Mouse (Mus musculus) thymus, postnatal 14 days (tissue): Measurements from ENCODE around the gene Ankrd6.
A peak's percentile ranks its signal among the peaks of the same experiment; 100 is the strongest.
"Not testable (repeated sequence)": the region's sequence is repeated elsewhere in the genome, so short reads cannot be mapped to it uniquely, and the experiment has no call there.

Experiments used
- DNase-seq: peaks from one replicate; pipeline ENCODE4 v3.0.0; 2021

Gene Ankrd6

DNA sequence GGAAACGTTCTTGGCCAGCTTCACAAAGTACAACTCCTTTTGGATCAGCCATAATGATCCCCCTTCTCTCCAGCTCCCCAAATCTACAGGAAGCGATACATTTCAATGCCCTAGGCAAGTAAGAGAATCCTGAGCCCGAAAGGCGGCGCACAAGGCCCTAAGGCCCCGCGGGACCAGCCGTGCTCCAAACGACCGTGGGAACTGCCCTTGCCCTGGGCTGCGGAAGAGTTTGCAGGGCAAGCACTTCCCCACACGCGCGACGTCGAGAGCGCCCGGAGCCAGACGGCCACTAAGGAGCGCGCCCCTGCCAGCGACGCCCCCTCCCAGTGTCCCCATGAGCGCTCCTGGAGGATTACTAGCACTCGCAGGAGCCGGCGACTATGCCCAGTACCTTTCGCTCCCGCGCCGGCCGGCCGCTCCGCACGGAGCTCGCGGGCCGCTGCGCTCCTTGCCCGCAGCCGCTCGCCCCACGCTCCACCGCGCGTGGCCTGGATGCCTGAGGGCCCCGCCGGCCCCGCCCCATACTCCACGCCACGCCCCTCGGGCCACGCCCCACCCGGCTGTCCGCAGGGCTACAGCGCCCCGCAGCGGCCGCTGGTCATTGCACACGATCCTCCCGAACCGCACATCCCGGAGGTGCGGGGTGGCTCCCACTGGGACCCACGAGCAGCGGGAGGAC, at the start of gene Ankrd6:
Ankrd6 (minus strand) TSS at position 486 of the 679 bp plus-strand sequence.
- DNase-seq: peak; percentile 84

DNA sequence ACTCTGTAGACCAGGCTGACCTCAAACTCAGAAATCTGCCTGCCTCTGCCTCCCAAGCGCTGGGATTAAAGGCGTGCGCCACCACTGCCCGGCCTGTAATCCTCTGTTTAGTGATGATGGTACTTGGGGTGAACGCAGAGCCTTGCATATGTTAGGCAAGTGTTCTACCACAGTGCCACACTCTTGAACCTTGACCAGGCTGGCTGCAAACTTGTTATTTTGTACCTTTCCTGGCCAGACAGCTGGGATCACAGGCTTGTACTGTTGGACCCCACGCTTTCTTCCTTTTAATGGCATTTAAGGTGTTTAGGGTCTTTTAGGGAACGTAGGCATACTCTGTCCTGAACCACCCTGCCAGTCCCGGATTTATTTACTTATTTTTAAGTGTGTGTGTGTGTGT, 48.4 kb upstream of the Ankrd6 start:
- no peak for DNase-seq

DNA sequence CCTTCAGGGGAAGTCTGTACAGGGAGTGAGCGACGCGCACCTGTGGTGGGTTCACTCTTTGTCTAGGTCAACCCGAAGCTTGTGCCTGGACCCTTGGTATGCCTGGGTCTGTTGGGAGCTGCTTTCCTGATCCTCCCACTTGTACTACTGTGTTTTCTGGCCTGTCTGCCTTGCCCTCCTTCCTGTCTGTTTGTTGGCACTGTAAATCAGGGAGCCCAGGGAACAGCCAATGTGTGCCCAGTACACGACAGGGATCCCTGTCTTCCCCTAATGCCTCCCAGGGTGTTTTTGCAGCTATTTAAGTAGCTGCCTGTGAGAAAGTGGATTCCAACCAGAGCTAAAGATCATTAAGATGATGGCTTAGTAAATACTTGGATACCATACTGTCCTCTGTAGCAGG, 46.9 kb upstream of the Ankrd6 start:
- DNase-seq: no peak

DNA sequence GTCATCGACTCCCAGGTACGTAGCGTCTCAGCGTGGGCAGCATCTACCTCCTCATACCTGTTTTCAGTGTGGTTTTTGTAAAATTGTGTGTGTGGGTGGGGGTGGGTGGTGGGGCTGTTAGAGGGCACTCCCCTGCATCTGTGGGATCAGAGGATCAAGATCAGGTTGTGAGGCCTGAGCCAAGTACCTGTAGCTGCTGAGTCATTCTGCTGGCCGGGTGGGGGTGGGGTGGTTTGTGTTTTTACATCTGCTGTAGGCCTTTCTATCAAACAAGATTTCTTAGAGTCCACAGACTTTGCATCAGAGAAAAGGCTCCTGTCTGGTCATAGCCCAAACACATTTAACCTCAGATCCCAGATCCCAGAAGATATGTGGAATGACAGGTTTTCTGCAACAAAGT, 45.4 kb upstream of the Ankrd6 start:
- no peak for DNase-seq

DNA sequence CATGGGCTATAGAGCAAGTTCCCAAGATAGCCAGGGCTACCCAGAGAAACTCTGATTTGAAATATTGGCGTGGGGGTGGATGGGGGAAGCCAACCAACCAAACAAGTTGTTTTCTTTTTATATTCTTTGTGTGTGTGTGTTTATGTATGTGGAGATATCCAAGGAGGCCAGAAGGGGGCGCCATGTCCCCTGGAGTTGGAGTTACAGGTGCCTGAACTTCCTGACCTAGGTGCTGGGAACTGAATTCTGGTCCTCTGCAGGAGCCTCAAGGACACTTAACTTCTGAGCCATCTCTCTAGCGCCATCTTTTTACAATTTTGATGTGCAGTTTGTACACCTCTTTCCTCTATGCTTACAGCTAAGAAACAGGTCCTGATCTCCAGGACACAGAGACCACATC, 43.5 kb upstream of the Ankrd6 start:
- DNase-seq: no peak

DNA sequence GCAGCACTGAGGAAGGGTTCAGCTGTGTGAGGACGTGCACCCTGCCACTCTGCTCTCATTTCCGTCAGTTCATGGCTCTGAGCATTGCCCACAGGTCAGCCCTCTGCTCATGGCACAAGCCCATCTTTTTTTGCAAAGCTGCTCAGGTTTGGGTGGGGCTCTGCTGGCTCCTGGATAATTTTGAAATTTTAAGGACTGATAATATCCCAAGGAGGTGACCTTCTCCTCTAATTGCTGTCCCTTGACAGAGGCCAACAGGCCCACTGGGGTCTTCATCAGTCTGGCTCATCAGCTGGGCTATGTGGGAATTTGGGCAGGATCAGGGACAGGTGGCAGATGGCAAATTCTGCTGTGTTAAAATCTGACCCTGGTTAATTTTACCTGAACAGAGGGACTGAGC, 38.7 kb upstream of the Ankrd6 start:
- DNase-seq: no peak

DNA sequence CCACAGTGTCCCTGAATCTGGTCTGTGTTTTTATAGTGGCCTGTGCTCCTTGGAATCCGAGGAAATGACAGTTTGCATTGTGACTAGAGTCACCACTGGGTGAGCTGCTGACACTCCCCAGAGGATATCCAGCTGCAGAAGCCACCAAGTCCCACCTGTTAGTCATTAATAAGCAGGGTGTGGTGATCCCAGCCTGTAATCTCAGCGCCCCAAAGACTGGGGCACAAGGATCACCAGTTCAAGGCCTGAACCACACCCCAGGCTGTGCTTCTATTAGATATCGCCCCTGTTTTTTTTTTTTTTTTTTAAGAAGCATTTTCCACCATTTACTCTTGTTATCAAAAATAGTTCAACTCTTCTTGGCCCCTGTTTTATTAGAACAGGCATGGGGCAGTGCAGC, 36.4 kb upstream of the Ankrd6 start:
- no peak for DNase-seq

DNA sequence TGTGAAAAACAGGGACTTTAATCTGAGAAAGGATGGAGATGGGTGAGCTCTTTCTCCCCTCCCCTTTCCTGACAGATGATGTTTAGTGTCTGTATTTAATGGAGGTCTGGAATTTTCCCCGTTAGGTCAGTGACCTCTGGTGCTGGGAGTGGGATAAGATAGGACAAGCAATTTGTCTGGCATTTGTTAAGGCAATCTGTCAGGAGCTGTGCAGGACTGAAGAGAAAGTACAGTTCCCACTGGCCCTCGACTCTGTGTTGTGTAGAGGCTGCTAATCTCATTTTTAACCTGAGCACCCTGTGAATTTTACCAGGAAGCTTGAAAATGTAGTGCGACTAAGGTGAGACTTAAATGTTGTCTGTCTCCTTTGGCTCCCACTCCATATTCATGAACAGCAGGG, 35.0 kb upstream of the Ankrd6 start:
- DNase-seq: no peak

DNA sequence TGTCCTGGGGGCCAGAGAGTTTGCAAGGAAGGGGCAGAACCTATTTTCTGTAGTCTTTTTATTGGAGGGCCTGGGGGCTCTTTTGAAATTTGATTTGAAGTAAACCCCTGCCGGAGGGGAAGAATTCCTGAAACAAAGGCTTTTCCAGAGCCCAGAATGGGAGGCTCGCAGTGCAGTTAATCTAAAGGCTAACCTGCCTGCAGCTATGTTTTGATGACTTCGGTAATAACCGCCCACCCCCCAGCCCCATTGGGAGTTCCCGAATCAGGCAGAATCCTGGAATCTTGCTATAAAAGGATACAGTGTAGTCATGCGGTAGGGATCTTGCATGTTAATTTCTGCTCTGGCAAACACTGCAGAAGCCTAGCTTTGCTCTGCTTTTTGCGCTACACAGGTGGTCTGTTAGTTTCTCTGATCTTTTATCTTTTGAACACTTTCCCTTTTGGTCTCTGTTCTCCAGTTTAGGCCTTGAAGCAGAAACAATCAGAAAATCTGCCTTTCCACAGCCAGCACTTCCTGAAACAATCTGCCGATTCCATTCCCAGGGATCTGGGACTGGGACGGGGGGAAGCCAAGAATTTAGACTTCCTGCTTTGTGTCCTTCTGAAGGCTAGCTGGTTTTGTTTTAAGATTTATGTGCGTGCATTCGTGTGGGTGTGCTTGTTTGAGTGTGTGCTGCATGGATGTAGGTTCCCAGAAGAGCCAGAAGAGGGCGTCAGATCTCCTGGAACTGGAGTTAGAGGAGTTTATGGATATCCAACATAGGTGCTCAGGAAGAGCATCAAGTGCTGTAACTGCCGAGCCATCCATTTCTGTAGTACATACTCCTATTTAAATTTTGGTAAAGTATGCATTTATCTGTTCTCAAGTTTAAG, 34.4 kb upstream of the Ankrd6 start:
- DNase-seq: peak; percentile 41

DNA sequence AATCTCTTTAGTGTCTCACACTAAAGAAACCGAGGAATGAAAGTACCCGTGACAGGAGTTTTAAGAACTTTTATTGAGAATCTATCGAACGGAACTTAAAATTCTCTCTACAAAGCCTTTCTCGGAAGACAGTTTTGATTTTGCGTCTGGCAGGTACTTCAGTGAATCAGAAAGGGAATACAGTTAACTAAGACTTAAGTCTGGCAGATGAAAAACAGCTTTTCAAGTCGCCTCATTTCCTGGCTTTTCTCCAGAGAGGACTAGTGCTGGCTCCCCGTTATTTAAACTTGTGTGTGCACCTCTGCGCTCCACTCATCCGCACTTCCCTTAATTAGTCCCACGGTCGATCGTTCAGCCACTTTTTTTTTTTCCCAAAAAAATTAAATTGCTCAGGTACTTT, 33.6 kb upstream of the Ankrd6 start:
- peak; percentile 20 for DNase-seq

DNA sequence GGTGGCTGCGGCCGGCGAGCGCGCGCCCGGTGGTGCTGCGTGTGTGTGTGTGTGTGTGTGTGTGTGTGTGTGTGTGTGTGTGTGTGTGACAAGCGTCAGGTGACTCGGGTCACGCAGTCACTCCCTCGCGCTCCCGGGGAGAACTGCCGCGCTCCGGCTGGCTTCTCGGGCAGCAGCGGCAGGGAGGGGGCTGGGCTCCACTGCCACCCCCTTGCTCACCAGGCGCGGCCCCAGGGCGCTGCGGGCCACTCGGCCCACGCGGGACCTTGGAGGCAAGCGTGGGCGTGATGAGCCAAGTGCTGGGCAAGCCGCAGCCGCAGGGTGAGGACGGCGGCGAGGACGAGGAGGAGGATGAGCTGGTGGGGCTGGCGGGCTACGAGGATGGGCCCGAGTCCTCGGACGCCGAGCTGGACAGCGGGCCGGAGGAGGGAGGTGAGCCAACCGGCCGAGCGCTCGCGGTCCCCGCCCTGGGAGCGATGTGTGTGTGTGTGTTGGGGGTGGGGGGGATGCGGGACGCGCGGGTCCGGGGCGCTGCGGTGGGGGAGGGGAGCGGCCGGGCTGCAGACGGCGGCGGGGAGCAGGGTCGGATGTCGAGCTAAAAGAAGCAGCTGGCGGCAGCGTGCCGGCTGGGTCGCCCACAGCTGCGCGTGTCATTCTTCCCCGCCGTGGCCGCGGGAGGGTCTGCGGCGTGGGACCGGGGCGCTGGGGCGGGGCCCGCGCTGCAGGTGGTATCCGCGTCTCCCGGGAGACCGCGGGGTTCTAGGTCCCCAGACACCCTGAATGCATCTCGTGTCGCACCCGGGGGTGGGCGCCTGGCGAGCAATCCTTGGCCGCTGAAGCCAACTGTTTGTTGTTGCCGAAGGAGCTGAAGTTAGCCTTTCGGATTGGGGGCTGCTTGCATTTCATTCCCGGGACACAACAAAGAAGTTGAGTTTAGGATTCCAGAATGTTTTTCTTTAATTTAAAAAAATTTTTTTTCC, 32.8 kb upstream of the Ankrd6 start:
- DNase-seq: peak; percentile 90

DNA sequence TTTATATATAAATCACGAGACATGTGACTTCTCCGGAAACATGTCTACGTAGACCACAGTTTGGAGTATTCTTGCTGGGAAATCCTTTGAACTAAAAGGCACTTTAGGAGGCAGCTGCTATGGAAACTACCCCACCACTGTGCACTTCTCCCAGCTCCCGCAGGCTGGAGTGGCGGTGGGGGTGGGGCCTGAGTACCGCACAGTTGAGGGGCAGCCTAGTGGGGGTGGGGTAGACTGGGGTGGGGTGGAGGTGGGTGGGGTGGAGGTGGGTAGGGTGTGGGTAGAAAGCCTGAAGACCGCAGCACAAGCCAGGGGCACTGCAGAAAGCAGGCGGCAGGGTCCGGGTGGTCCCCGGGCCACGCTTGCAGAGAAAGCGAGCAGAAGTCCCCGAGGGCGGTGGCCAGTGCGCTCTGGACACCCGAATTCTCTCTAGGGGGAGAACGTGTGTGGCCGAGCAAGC, 32.1 kb upstream of the Ankrd6 start, which contains the start of gene Rragd:
Rragd (plus strand) TSS at position 322 of the 460 bp plus-strand sequence.
- peak; percentile 63 for DNase-seq

DNA sequence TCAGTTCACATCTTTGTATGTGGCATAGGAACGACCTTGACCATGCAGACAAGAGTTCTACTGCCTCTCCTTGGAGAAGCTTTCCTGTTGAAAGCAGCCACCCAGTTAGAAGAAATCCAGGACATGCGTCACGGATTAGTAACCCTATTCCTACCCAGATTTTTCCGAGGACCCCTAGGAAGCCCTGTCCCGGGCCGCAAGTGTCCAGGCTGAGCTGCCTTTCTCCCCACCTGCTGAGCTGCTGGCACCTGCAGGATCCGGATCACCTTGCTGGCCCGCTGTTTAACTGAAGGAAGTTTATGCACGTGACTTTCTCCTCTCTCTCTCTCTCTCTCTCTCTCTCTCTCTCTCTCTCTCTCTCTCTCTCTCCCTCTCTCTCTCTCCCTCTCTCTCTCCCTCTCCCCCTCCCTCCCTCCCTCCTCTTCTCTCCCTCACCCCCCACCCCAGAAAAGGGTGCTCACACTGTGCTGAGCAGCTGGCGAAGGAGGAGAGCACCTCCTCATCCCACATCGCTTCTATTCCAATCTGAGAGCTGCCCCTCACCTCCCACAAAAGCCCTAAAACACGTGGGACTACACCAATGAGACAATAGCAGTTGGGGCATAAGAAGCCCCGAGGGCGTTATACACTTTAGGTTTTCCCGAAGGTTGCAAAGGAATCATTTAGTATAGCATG, 31.5 kb upstream of the Ankrd6 start:
- peak; percentile 49 for DNase-seq

DNA sequence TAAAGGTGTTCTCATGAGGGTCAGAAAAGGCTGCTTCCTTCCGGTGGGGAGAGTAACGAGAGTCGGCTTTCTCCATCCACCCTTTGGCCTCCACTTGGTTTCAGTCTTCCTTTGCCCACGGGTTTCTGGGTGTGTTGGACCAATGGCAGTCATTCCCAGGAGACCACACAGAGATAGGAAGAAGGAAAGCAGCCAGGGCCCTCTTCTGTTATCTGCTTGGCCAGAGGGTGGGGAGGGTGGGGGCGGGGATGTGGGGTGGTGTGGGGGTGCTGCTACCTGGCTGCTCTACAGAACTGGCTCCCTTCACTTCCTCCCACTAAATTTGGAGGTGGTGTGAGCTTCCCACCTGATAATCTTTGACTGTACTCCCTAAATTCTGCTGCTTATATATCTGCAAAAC, 31.0 kb upstream of the Ankrd6 start:
- no peak for DNase-seq

DNA sequence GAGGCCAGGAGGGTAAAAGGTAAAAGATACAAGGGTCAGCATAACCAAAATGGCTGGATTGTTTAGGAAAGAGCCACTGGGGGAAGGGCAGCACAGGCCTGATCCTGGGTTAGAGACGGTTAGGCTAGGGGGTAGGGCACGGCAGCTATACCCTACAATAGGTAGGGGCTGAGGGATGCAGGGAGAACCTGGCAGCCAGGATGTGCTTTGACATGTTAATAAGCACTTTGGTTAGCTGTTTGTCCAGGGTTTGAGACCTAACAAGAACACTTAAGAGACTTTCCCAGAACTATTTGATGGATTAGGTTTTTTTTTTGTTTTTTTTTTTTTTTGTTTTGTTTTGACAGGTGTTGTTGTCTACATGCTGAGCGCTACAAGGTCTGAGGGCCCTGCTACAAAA, 29.4 kb upstream of the Ankrd6 start:
- DNase-seq: no peak

DNA sequence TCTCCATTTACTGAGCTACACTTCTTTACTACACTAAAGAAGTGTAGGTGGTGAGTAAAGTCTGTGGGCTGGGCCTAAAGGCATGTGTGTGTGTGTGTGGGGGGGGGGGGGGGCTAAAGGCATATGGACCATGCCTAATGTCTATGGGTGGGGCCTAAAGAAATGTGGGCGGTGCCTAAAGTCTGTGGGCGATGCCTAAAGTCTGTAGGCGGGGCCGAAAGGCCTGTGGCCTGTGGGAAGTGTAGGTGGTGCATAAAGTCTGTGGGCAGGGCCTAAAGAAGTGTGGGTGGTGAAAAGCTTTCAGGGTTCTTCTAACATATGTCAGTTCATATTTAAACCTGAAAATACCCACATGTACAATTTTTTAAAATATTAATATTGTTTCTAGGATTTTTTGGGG, 26.7 kb upstream of the Ankrd6 start:
- DNase-seq: no peak

DNA sequence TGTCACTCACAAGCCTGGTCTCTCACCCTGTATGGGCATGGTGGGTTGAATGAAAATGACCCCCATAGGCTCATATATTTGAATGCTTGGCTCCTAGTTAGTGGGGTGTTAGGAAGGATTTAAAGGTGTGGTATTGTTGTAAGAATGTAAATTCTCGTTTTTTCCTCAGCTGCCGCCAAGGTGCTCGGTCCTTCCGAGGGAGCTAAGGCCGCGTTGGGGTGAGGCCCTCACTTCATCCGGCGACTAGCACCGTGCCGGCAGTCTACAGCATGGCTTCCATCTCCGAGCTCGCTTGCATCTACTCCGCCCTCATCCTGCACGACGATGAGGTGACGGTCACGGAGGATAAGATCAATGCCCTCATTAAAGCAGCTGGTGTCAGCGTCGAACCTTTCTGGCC, 14.0 kb upstream of the Ankrd6 start:
- DNase-seq: not testable (repeated sequence)

DNA sequence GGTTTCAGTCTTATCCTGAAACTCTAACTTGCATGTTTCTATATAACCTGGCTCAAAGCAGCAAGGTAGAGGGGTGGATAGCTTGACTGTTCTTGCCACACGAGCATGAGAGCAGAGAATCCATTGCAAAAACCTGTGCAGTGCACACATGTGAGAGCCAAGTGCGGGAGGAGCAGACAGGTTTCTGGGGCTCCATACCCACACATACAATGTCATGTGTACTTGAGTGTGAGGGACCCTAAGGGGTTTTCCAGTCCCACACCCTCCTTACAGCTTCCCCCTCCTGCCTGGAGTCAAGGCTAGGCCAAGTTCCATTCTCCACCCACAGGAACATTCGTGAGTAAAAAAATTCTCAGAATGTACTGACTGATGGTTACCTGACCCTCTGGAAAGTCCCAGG, 10.8 kb upstream of the Ankrd6 start:
- no peak for DNase-seq

DNA sequence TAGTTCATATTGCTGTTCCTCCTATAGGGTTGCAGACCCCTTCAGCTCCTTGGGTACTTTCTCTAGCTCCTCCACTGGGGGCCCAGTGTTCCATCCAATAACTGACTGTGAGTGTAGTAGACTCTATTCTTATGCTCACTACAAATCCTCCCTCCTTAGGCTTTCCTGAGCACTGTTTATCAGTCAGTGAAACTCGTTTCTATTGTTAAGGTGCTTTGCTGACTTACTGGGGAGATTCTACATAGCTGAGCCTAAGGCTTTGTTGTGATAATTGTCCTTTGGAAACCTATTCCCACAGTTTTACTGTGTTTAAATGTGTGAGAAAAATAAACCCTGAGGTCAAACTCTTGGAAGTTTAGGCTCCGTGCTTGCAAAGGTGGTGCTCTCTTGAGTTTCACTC, 5.8 kb upstream of the Ankrd6 start:
- DNase-seq: no peak

DNA sequence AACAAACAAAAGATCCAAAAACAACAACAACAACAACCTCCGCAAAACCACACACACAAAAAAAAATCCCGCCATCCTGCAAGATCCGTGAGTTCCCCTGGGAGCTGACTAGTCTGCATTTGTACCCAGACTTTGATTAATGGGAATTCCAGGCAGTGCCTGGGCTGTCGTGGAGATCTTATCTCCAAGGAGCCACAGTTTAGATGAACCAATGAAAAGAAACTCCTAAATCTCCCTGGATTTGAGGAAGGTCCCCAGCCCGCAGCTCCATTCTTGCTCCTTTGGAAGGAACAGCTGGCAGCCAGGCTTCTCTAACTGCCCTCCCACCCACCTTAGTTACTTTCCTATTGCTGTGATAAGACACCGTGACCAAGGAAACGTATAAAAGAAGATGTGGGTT, 2.0 kb upstream of the Ankrd6 start:
- DNase-seq: no peak

DNA sequence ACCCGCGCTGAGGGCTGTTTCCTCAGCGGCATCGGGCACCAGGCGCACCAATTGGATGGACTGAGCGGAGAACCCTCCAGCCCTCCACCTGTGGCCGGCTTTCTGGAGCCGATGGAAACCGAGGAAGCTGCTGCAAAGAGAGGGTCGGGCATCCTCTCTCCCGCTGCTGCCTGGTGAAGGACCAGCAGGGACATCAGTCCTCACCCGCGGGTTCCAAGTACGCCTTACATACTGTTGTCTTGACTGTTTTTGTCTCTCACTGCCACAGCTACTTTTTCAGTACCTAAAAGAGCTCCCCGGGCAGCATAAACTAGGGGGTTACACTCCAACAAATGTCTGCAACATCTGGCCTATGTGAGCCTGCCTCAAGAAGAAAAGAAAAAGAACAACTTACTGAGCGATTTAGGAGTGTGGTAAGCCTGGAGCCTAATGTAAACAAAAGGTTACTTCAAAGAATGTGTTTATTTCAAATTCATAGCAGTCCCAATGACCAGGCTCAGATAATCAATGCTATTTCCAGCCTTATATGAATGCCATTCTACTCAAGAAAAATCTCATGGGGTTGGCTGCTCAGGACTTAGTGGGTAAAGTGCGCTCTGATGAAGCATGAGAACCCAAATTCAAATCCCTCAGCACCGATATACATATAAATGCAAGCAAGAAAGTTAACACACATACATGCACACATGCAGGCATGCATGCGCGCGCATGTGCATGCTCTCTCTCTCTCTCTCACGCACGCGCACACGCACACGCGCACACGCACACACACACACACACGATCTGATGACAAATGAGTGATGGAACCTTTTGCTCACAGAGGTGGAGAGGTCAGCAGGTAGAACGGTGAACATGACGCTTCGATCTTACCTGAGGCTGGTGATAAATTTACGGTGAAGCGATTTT, 647 bp upstream of the Ankrd6 start:
- DNase-seq: no peak
